In genomic region chr14:25459394-25459997, GRCm38 (mm10) we compare ENCODE assay signal across 8 mouse cellular contexts. TPM values are rescaled to one million over a fixed set of nuclear protein-coding genes. Genes with fewer than 3 reads are reported as not detected.
DNase-seq lines count a peak whose midpoint lies in the region; ATAC-seq and TF ChIP-seq lines count a peak whose summit lies in the region.

No protein-coding gene starts in this region.

- TF ChIP-seq RAD21 in MEL (IDR thresholded peaks at IDR 0.05; ENCODE audit: low read depth, low read length), result peak; percentile 4

- H3K36me3 ChIP-seq in kidney, embryonic 15.5 days, result no peaks in the 10 kb centered on the region
- peaks cover 0 to 9% of the 10 kb centered on the region in 2 experiments; a peak in 2 of 4 replicates for H3K36me3 ChIP-seq in MEL (ENCODE audit: control insufficient read depth in 1 of 2, insufficient read depth in 2 of 2, low read length in 2 of 2)
- H3K36me3 ChIP-seq in forebrain, embryonic 12.5 days (replicated peaks), result no peaks in the 10 kb centered on the region
- H3K36me3 ChIP-seq in hindbrain, embryonic 15.5 days, result no peaks in the 10 kb centered on the region
- H3K36me3 ChIP-seq in liver, embryonic 15.5 days (replicated peaks), result no peaks in the 10 kb centered on the region

- peak in 2 of 3 experiments; percentile 15 to 49; a peak in 3 of 6 replicates for TF ChIP-seq CTCF in MEL (IDR thresholded peaks at IDR 0.05 in 2 of 3, conservative IDR thresholded peaks at IDR 0.05 in 1 of 3; ENCODE audit: control insufficient read depth in 1 of 3, insufficient read depth in 1 of 3, low read depth in 2 of 3, low read length in 3 of 3, poor library complexity in 1 of 3, severe bottlenecking in 1 of 3)

- no peak for TF ChIP-seq POLR2A in MEL (IDR thresholded peaks at IDR 0.05; ENCODE audit: control insufficient read depth in 1 of 2, insufficient read depth in 1 of 2, low read depth in 1 of 2, low read length in 2 of 2, poor library complexity in 1 of 2)

- DNase-seq in kidney, adult 18-20 months, result no peak
- peak; percentile 72 for DNase-seq in MEL (ENCODE audit: low read depth, low spot score)
- peak; percentile 67 to 75 for DNase-seq in right cerebral cortex, postnatal 10 days (ENCODE audit: low spot score in 2 of 2)
- DNase-seq in embryo, embryonic 11 days, result no peak

- H3K79me2 ChIP-seq in MEL (ENCODE audit: control insufficient read depth, insufficient read depth, low read length, poor library complexity), result peaks cover 33% of the 10 kb centered on the region

- ATAC-seq in kidney, embryonic 15.5 days (replicated peaks; ENCODE audit: low FRiP score), result peak; percentile 2; the same call in 1 of the 2 replicates
- peak; percentile 34 for ATAC-seq in forebrain, embryonic 12.5 days (ENCODE audit: low FRiP score)
- ATAC-seq in hindbrain, embryonic 15.5 days (ENCODE audit: low FRiP score, low read depth), result peak; percentile 33
- ATAC-seq in liver, embryonic 15.5 days (ENCODE audit: insufficient read depth), result peak; percentile 38

- H3K4me3 ChIP-seq in kidney, embryonic 15.5 days (replicated peaks), result peak overlapping the region; percentile 99
- H3K4me3 ChIP-seq in MEL (ENCODE audit: control insufficient read depth in 1 of 2, insufficient read depth in 1 of 2, low read depth in 2 of 2, low read length in 2 of 2), result peak overlapping the region; percentile 72 to 96
- peak overlapping the region; percentile 97 for H3K4me3 ChIP-seq in forebrain, embryonic 12.5 days (replicated peaks)
- H3K4me3 ChIP-seq in hindbrain, embryonic 15.5 days, result peak overlapping the region; percentile 57
- peak overlapping the region; percentile 68 for H3K4me3 ChIP-seq in liver, embryonic 15.5 days (replicated peaks)

- peak overlapping the region; percentile 100 for H3K27ac ChIP-seq in kidney, embryonic 15.5 days
- H3K27ac ChIP-seq in MEL (ENCODE audit: control insufficient read depth, low read depth, low read length), result peak overlapping the region; percentile 86
- H3K27ac ChIP-seq in forebrain, embryonic 12.5 days, result peak overlapping the region; percentile 100
- H3K27ac ChIP-seq in hindbrain, embryonic 15.5 days (replicated peaks), result peak overlapping the region; percentile 98
- H3K27ac ChIP-seq in liver, embryonic 15.5 days (replicated peaks), result peak overlapping the region; percentile 91

- peak overlapping the region; percentile 89 for H3K4me2 ChIP-seq in kidney, embryonic 15.5 days
- H3K4me2 ChIP-seq in forebrain, embryonic 12.5 days, result peak overlapping the region; percentile 98
- H3K4me2 ChIP-seq in hindbrain, embryonic 15.5 days, result peak overlapping the region; percentile 80
- peak overlapping the region; percentile 95 for H3K4me2 ChIP-seq in liver, embryonic 15.5 days

- under 1% methylated on average over 69 of the region's 69 CpGs for WGBS in kidney, embryonic 15.5 days
- WGBS in forebrain, embryonic 12.5 days, result under 1% methylated on average over 67 of the region's 69 CpGs
- 0% methylated on average over 65 of the region's 69 CpGs for WGBS in hindbrain, embryonic 15.5 days
- WGBS in liver, embryonic 15.5 days (ENCODE audit: insufficient replicate concordance), result under 1% methylated on average over 69 of the region's 69 CpGs

- H3K9ac ChIP-seq in kidney, embryonic 15.5 days, result peak overlapping the region; percentile 99
- H3K9ac ChIP-seq in MEL (ENCODE audit: control insufficient read depth, low read depth, low read length, poor library complexity, severe bottlenecking), result peak overlapping the region; percentile 82
- peak overlapping the region; percentile 99 for H3K9ac ChIP-seq in forebrain, embryonic 12.5 days
- H3K9ac ChIP-seq in hindbrain, embryonic 15.5 days, result peak overlapping the region; percentile 91
- peak overlapping the region; percentile 62 for H3K9ac ChIP-seq in liver, embryonic 15.5 days

- no peaks in the 10 kb centered on the region for H3K27me3 ChIP-seq in kidney, embryonic 15.5 days
- no peaks in the 10 kb centered on the region for H3K27me3 ChIP-seq in MEL (ENCODE audit: control insufficient read depth in 1 of 2, insufficient read depth in 2 of 2, low read length in 2 of 2)
- no peaks in the 10 kb centered on the region for H3K27me3 ChIP-seq in forebrain, embryonic 12.5 days
- no peaks in the 10 kb centered on the region for H3K27me3 ChIP-seq in hindbrain, embryonic 15.5 days
- H3K27me3 ChIP-seq in liver, embryonic 15.5 days, result peaks cover 77% of the 10 kb centered on the region

- H3K9me3 ChIP-seq in kidney, embryonic 15.5 days (replicated peaks), result no peaks in the 10 kb centered on the region
- no peaks in the 10 kb centered on the region for H3K9me3 ChIP-seq in MEL (replicated peaks; ENCODE audit: insufficient read depth, low read length)
- H3K9me3 ChIP-seq in forebrain, embryonic 12.5 days, result no peaks in the 10 kb centered on the region
- no peaks in the 10 kb centered on the region for H3K9me3 ChIP-seq in hindbrain, embryonic 15.5 days
- H3K9me3 ChIP-seq in liver, embryonic 15.5 days (replicated peaks), result no peaks in the 10 kb centered on the region

- peaks cover 73% of the 10 kb centered on the region for H3K4me1 ChIP-seq in kidney, embryonic 15.5 days
- H3K4me1 ChIP-seq in MEL (ENCODE audit: control insufficient read depth in 1 of 2, insufficient read depth in 2 of 2, low read length in 2 of 2), result peaks cover 2 to 20% of the 10 kb centered on the region in 2 experiments; a peak in 3 of 4 replicates
- peaks cover 65% of the 10 kb centered on the region for H3K4me1 ChIP-seq in forebrain, embryonic 12.5 days
- H3K4me1 ChIP-seq in hindbrain, embryonic 15.5 days (replicated peaks), result peaks cover 60% of the 10 kb centered on the region
- peaks cover 82% of the 10 kb centered on the region for H3K4me1 ChIP-seq in liver, embryonic 15.5 days (replicated peaks)

- TF ChIP-seq EP300 in MEL (IDR thresholded peaks at IDR 0.05; ENCODE audit: low read depth in 1 of 2, low read length in 2 of 2), result no peak

TF ChIP-seq in MEL, 35 proteins besides CTCF, POLR2A, EP300 and RAD21:
- 0 out of 2 replicates have a peak, but pooled peaks have one; percentile 84 for TF ChIP-seq UBTF (IDR thresholded peaks at IDR 0.05; ENCODE audit: borderline replicate concordance, insufficient read depth, low read depth, low read length)
- TF ChIP-seq NELFE (IDR thresholded peaks at IDR 0.05; ENCODE audit: low read depth, low read length), result no peak
- TF ChIP-seq KAT2A (conservative IDR thresholded peaks at IDR 0.05; ENCODE audit: low read depth, low read length), result no peak
- TF ChIP-seq ZC3H11A (IDR thresholded peaks at IDR 0.05; ENCODE audit: low read depth, low read length), result 0 out of 2 replicates have a peak, but pooled peaks have one; percentile 8
- no peak for TF ChIP-seq GABPA (IDR thresholded peaks at IDR 0.05; ENCODE audit: low read depth, low read length)
- no peak for TF ChIP-seq USF1 (IDR thresholded peaks at IDR 0.05; ENCODE audit: low read depth, low read length)
- no peak for TF ChIP-seq MAZ (IDR thresholded peaks at IDR 0.05; ENCODE audit: low read depth, low read length)
- TF ChIP-seq CHD2 (IDR thresholded peaks at IDR 0.05; ENCODE audit: low read length), result no peak
- TF ChIP-seq MEF2A (IDR thresholded peaks at IDR 0.05; ENCODE audit: extremely low read depth, insufficient replicate concordance, low read depth, low read length, poor library complexity, severe bottlenecking), result no peak
- no peak for TF ChIP-seq MYC (IDR thresholded peaks at IDR 0.05; ENCODE audit: low read depth, low read length)
- TF ChIP-seq MAX (IDR thresholded peaks at IDR 0.05; ENCODE audit: low read length), result no peak
- TF ChIP-seq ZKSCAN1 (IDR thresholded peaks at IDR 0.05; ENCODE audit: low read depth, low read length), result no peak
- TF ChIP-seq RCOR1 (IDR thresholded peaks at IDR 0.05; ENCODE audit: low read depth, low read length), result no peak
- no peak for TF ChIP-seq ZMIZ1 (IDR thresholded peaks at IDR 0.05; ENCODE audit: low read depth, low read length)

RNA-seq across cellular contexts. Expression of gene Zmiz1, which starts 0.5 kb away (rescaled TPM):
- polyA plus RNA-seq in kidney, embryonic 15.5 days (2015; fragmentation: Nextera tagmentation; extraction: Ambion mirVana), result 41.8 and 47.3 TPM in 2 replicates
- 2.7 and 3.7 TPM in 2 replicates for total RNA-seq in MEL (2012; rRNA removed)
- 10 to 100 TPM in 1 of 2 experiments, not detected in 1; 19.9 TPM for polyA plus RNA-seq in MEL (2012; ENCODE audit: insufficient read depth in 1 of 2, insufficient read length in 2 of 2, low read depth in 1 of 2, low replicate concordance in 2 of 2, missing spikeins in 1 of 2)
- 64.1 and 68.3 TPM in 2 replicates for polyA plus RNA-seq in forebrain, embryonic 12.5 days (2016; fragmentation: Nextera tagmentation; extraction: Ambion mirVana)
- polyA plus RNA-seq in hindbrain, embryonic 15.5 days (2015; fragmentation: Nextera tagmentation; extraction: Ambion mirVana), result 70.9 and 72.6 TPM in 2 replicates
- 4.3 and 4.9 TPM in 2 replicates for polyA plus RNA-seq in liver, embryonic 15.5 days (2015; fragmentation: Nextera tagmentation; extraction: Ambion mirVana)

Comparison
In these comparisons a context has a peak if more than half of its experiments do, and no peak if none do; other contexts are left out.
1. DNase-seq: peak in MEL (single experiment) and right cerebral cortex, postnatal 10 days (2 of 2); none in kidney, adult 18-20 months (single experiment) and embryo, embryonic 11 days (single experiment).
2. Peak in every context shown above with its lines, with median percentiles within 50 percentile points of each other: ATAC-seq, H3K27ac ChIP-seq, H3K4me2 ChIP-seq, H3K4me3 ChIP-seq and H3K9ac ChIP-seq.